Mouse (Mus musculus) cerebellum, adult 2 months (tissue): ENCODE measurements around the gene Fam53b.

Experiments used
- CTCF ChIP-seq: fragments of 200-500 bp; IDR thresholded peaks from 2 replicates; pipeline ENCODE4 v1.5.1; 2011; ENCODE audit warnings: low read depth, mild to moderate bottlenecking, control low read depth, low read length, moderate library complexity, borderline replicate concordance; ENCODE audit not compliant: insufficient read depth
- POLR2A ChIP-seq: fragments of 200-500 bp; IDR thresholded peaks from 2 replicates; pipeline ENCODE4 v1.6.1; 2011; ENCODE audit warnings: low read length, control low read depth, borderline replicate concordance; ENCODE audit not compliant: insufficient read depth

- no peak for TF ChIP-seq CTCF
- no peak for TF ChIP-seq POLR2A
These were observed 7.0 kb upstream of the Fam53b start for GRCm38 (mm10) chr7:132820692-132821091.
